Mouse (Mus musculus) heart, postnatal 0 days (tissue): ENCODE results near the gene Ppp1r9a. TPM values are rescaled to one million over a fixed set of nuclear protein-coding genes. Genes with fewer than 3 reads are reported as not detected.

Experiments
- ATAC-seq: fragments of 200-750 bp; cut with Nextera tagmentation; 2 replicates; pipeline ENCODE4 v1.8.0; 2017; ENCODE audit warnings: low read depth, moderate number of reproducible peaks, moderate library complexity; ENCODE audit not compliant: insufficient read depth
- DNase-seq: peaks from one replicate; pipeline ENCODE4 v3.0.0-alpha.2; 2016; ENCODE audit warnings: low spot score
- H3K27ac ChIP-seq: fragments of 300-500 bp; sonication (generic); 2 replicates; pipeline ENCODE4 v1.5.1; 2014; ENCODE audit warnings: low read depth, mild to moderate bottlenecking
- H3K27me3 ChIP-seq: fragments of 300-500 bp; sonication (generic); 2 replicates; pipeline ENCODE4 v1.6.1; 2014; ENCODE audit warnings: low read length, mixed read lengths; ENCODE audit not compliant: control insufficient read depth, insufficient read depth
- H3K36me3 ChIP-seq: fragments of 300-500 bp; sonication (generic); replicated peaks from 2 replicates; pipeline ENCODE4 v1.6.1; 2014; ENCODE audit warnings: low read length, mixed read lengths; ENCODE audit not compliant: control insufficient read depth, insufficient read depth
- H3K4me1 ChIP-seq: fragments of 300-500 bp; sonication (generic); 2 replicates; pipeline ENCODE4 v1.6.1; 2014; ENCODE audit warnings: antibody characterized with exemption; ENCODE audit not compliant: control insufficient read depth, insufficient read depth
- H3K4me2 ChIP-seq: fragments of 300-500 bp; sonication (generic); 2 replicates; pipeline ENCODE4 v1.6.1; 2014; ENCODE audit warnings: low read depth, mild to moderate bottlenecking, low read length, moderate library complexity
- H3K4me3 ChIP-seq: fragments of 300-500 bp; sonication (generic); 2 replicates; pipeline ENCODE4 v1.5.1; 2014; ENCODE audit warnings: low read depth, low read length
- H3K9ac ChIP-seq: fragments of 300-500 bp; sonication (generic); replicated peaks from 2 replicates; pipeline ENCODE4 v1.6.1; 2014; ENCODE audit warnings: low read depth, low read length, mixed read lengths
- H3K9me3 ChIP-seq: fragments of 300-500 bp; sonication (generic); replicated peaks from 2 replicates; pipeline ENCODE4 v1.6.1; 2016; ENCODE audit warnings: low read length; ENCODE audit not compliant: control insufficient read depth
- CTCF ChIP-seq: IDR thresholded peaks from 2 replicates; pipeline ENCODE4 v1.5.1; 2016; ENCODE audit warnings: antibody characterized with exemption, control low read depth, low read depth
- EP300 ChIP-seq: IDR thresholded peaks from 2 replicates; pipeline ENCODE4 v1.6.1; 2016; ENCODE audit warnings: antibody characterized with exemption, low read depth
- WGBS: fragments of 180-500 bp; shearing (Covaris S2); extraction: QIAGEN DNeasy Blood & Tissue Kit; methylation state at CpG from one replicate; pipeline ENCODE4 v1.1.7; 2014; 5-methylcytosine and 5-hydroxymethylcytosine counted together
- polyA plus RNA-seq: library from polyadenylated mRNA; unstranded; fragments of >200 nt; fragmentation: Nextera tagmentation; extraction: Ambion mirVana; gene quantifications from 2 replicates; pipeline ENCODE4 v1.2.1, GENCODE M21; 2015
- total RNA-seq: library from RNA; depleted of rRNA; stranded (reverse); fragments of >200 nt; gene quantifications from 2 replicates; pipeline ENCODE4 v1.2.3, GENCODE M21; 2014; ENCODE audit warnings: low replicate concordance

The Ppp1r9a gene
- total and polyA plus RNA-seq, 2 experiments from 2014 or later = 8.3 to 11.6 TPM

DNA sequence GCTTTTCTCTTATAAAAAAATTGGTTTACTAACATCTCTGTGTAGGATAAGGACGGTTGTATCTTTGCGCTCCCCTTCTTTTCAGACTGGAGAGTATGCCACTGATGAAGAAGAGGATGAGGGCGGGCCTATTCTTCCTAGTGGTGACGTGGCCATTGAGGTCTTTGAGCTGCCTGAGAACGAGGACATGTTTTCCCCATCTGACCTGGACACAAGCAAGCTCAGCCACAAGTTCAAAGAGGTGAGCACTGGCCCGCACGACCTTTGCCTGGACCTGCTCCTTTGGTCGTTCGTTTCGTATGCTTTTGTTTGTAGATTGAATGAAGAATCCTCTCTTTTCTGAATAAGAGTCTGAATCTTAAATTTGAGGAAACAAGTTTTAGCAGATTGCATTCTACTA is 197.6 kb downstream of the Ppp1r9a start:
- H3K36me3 ChIP-seq = 0 out of 2 replicates have a peak, but pooled peaks cover 3% of the 10 kb centered on the region
- TF ChIP-seq CTCF (no peak), EP300 (no peak)
- no peak overlapping the region for H3K9ac ChIP-seq
- no peaks in the 10 kb centered on the region for H3K4me1 ChIP-seq
- no peak overlapping the region for H3K4me2 ChIP-seq
- H3K9me3 ChIP-seq = no peaks in the 10 kb centered on the region
- ATAC-seq (no peak), DNase-seq (no peak)
- no peak overlapping the region for H3K4me3 ChIP-seq
- H3K27ac ChIP-seq = no peak overlapping the region
- no peaks in the 10 kb centered on the region for H3K27me3 ChIP-seq
- 83% methylated on average over 10 of the region's 10 CpGs for WGBS

DNA sequence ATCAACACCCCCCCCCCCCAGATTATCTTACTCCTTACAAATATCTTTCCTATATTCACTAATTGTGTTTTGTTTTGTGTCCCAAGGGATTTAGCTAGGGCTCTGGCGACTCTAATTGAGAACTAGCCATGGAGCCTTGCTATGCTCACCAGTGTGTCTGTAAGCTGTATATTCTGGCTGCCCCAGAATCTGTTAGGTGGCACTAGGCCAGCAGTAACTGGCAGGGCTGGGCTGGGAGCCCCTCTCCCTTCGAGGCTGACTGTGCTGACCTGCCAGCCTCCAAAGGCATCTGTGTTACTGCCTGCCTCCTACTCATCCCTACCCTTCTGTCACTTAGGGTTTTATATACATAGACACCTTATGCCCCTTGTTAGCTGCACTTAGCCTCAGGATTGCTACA is 200.0 kb downstream of the Ppp1r9a start:
- WGBS = 22% methylated on average over 2 of the region's 2 CpGs
- no peak for DNase-seq
- ATAC-seq = no peak
- no peak overlapping the region for H3K9ac ChIP-seq
- H3K9me3 ChIP-seq = no peaks in the 10 kb centered on the region
- H3K27ac ChIP-seq = no peak overlapping the region
- no peak overlapping the region for H3K4me3 ChIP-seq
- no peak for TF ChIP-seq EP300
- no peak for TF ChIP-seq CTCF
- H3K27me3 ChIP-seq = no peaks in the 10 kb centered on the region
- H3K4me2 ChIP-seq = no peak overlapping the region
- H3K36me3 ChIP-seq = 0 out of 2 replicates have a peak, but pooled peaks cover 3% of the 10 kb centered on the region
- no peaks in the 10 kb centered on the region for H3K4me1 ChIP-seq

DNA sequence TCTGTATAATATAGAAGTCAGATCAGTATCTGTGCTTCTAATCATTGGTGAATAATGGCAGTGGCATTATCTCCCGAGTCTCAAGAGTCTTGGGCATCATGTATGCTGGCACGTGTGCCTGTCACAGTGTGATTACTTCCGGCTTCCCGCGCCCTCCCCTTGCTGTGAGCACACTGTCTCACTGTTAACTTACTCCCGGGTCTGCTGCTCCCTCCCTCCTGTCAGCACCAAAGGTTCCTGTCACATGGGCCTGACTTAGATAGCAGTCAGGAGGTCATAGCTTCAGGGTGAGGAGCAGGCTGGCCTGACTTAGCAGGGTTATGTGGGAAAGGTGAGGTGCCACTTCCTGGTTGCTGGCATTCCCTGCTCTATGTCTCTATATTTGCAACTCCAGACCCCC is 201.1 kb downstream of the Ppp1r9a start:
- no peak overlapping the region for H3K4me3 ChIP-seq
- no peaks in the 10 kb centered on the region for H3K9me3 ChIP-seq
- H3K27ac ChIP-seq = no peak overlapping the region
- 11% methylated on average over 6 of the region's 6 CpGs for WGBS
- no peaks in the 10 kb centered on the region for H3K4me1 ChIP-seq
- H3K27me3 ChIP-seq = no peaks in the 10 kb centered on the region
- H3K4me2 ChIP-seq = no peak overlapping the region
- no peak overlapping the region for H3K9ac ChIP-seq
- peak; percentile 37 for DNase-seq
- peak; percentile 74 for ATAC-seq
- 0 out of 2 replicates have a peak, but pooled peaks cover 3% of the 10 kb centered on the region for H3K36me3 ChIP-seq
- no peak for TF ChIP-seq CTCF
- no peak for TF ChIP-seq EP300

DNA sequence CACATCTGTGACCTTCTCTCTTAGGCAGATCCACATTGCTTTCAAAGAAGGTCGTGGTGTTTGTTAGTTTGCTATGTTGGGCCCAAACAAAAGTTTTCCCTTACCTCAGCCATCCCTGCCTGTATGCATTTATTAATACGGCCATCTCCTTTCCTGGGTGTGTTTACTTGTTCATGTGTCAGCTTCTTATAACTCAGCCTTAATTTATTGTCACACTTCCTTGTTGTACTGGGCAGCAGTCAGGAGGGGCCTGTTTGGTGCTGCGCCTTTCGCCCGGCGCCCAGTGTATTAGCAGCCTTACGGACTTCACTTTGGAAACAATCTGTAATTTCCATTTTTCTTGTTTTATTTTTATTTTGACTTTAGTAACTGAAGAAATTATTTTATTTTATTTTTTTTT is 201.5 kb downstream of the Ppp1r9a start:
- DNase-seq (no peak), ATAC-seq (no peak)
- TF ChIP-seq CTCF (no peak), EP300 (no peak)
- H3K9me3 ChIP-seq = no peaks in the 10 kb centered on the region
- H3K4me2 ChIP-seq = no peak overlapping the region
- no peaks in the 10 kb centered on the region for H3K27me3 ChIP-seq
- H3K4me3 ChIP-seq = no peak overlapping the region
- no peak overlapping the region for H3K27ac ChIP-seq
- 0 out of 2 replicates have a peak, but pooled peaks cover 3% of the 10 kb centered on the region for H3K36me3 ChIP-seq
- 89% methylated on average over 7 of the region's 7 CpGs for WGBS
- H3K4me1 ChIP-seq = no peaks in the 10 kb centered on the region
- H3K9ac ChIP-seq = no peak overlapping the region

DNA sequence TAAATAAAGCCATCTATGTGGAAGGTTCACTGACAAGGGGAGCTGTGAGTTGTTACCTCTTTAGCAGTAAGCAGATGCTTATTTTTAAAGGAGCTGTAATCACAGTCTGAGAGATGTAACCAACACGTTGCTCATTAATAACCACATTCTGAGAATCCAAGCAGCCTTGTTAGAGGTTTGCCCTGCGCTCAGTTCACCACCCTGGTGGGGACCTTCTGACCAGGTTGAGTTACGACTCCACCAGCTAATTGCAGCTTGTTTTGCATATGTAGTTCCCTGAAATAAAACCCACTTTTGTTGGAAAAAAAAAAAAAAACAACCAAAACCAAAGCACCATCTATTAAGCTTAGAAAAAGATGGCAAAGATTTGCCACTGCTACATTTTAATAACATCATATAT is 205.8 kb downstream of the Ppp1r9a start:
- H3K9ac ChIP-seq = no peak overlapping the region
- peaks cover 3% of the 10 kb centered on the region; the same call in 1 of the 2 replicates for H3K4me1 ChIP-seq
- 70% methylated on average over 3 of the region's 3 CpGs for WGBS

More for the DNA sequence above, 205.8 kb downstream of the Ppp1r9a start:
- H3K4me2 ChIP-seq = no peak overlapping the region
- TF ChIP-seq EP300 (no peak), CTCF (no peak)
- H3K9me3 ChIP-seq = no peaks in the 10 kb centered on the region
- ATAC-seq (no peak), DNase-seq (no peak)
- no peak overlapping the region for H3K4me3 ChIP-seq
- H3K36me3 ChIP-seq = no peaks in the 10 kb centered on the region
- no peak overlapping the region for H3K27ac ChIP-seq
- no peaks in the 10 kb centered on the region for H3K27me3 ChIP-seq
